Mouse (Mus musculus) forebrain, embryonic 11.5 days (tissue): ENCODE measurements around the gene Optc. TPM values are rescaled to one million over a fixed set of nuclear protein-coding genes. Genes with fewer than 3 reads are reported as not detected.

Experiments used
- ATAC-seq: fragments of 200-750 bp; cut with Nextera tagmentation; replicated peaks from 2 replicates; pipeline ENCODE4 v1.8.0; 2017; ENCODE audit warnings: moderate TSS enrichment; ENCODE audit not compliant: low FRiP score
- DNase-seq: peaks from one replicate; pipeline ENCODE4 v3.0.0-alpha.2; 2017; ENCODE audit warnings: low spot score
- H3K27ac ChIP-seq: fragments of 300-500 bp; sonication (generic); 2 replicates; pipeline ENCODE4 v1.5.1; 2014; ENCODE audit warnings: low read depth, low read length
- H3K27me3 ChIP-seq: fragments of 300-500 bp; sonication (generic); 2 replicates; pipeline ENCODE4 v1.6.1; 2014; ENCODE audit warnings: mild to moderate bottlenecking, low read length, mixed read lengths; ENCODE audit not compliant: control insufficient read depth, insufficient read depth
- H3K36me3 ChIP-seq: fragments of 300-500 bp; sonication (generic); 2 replicates; pipeline ENCODE4 v1.6.1; 2014; ENCODE audit warnings: mild to moderate bottlenecking, low read length, moderate library complexity, mixed read lengths; ENCODE audit not compliant: control insufficient read depth, insufficient read depth
- H3K4me1 ChIP-seq: fragments of 300-500 bp; sonication (generic); replicated peaks from 2 replicates; pipeline ENCODE4 v1.6.1; 2014; ENCODE audit warnings: low read length, mixed read lengths; ENCODE audit not compliant: control insufficient read depth, insufficient read depth
- H3K4me2 ChIP-seq: fragments of 300-500 bp; sonication (generic); 2 replicates; pipeline ENCODE4 v1.6.1; 2014; ENCODE audit warnings: low read depth, mild to moderate bottlenecking, low read length, moderate library complexity, mixed read lengths; ENCODE audit not compliant: severe bottlenecking
- H3K4me3 ChIP-seq: fragments of 300-500 bp; sonication (generic); 2 replicates; pipeline ENCODE4 v1.5.1; 2014; ENCODE audit warnings: low read depth, low read length
- H3K9ac ChIP-seq: fragments of 300-500 bp; sonication (generic); 2 replicates; pipeline ENCODE4 v1.6.1; 2014; ENCODE audit warnings: low read length
- H3K9me3 ChIP-seq: fragments of 300-500 bp; sonication (generic); 2 replicates; pipeline ENCODE4 v1.6.1; 2016; ENCODE audit warnings: low read length, mixed read lengths; ENCODE audit not compliant: control insufficient read depth
- WGBS: fragments of 180-500 bp; shearing (Covaris S2); extraction: QIAGEN DNeasy Blood & Tissue Kit; methylation state at CpG from one replicate; pipeline ENCODE4 v1.1.7; 2014; 5-methylcytosine and 5-hydroxymethylcytosine counted together
- polyA plus RNA-seq: library from polyadenylated mRNA; unstranded; fragments of >200 nt; fragmentation: Nextera tagmentation; extraction: Ambion mirVana; gene quantifications from 2 replicates; pipeline ENCODE4 v1.2.1, GENCODE M21; 2014

Gene Optc
- polyA plus RNA-seq, 1 experiment from 2014 or later = 2.6 TPM

- Histone ChIP-seq H3K27me3 (no peaks in the 10 kb centered on the region), H3K4me3 (no peak overlapping the region), H3K4me2 (no peak overlapping the region), H3K9ac (no peak overlapping the region), H3K36me3 (no peaks in the 10 kb centered on the region), H3K27ac (no peak overlapping the region), H3K9me3 (peaks cover 2% of the 10 kb centered on the region; the same call in 1 of the 2 replicates), H3K4me1 (no peaks in the 10 kb centered on the region)
- DNase-seq = no peak
- whole genome bisulfite sequencing = 91% methylated on average over 3 of the region's 3 CpGs
- no peak for ATAC-seq
Observed at GRCm38 (mm10) chr1:133940481-133941092, 32.8 kb upstream of the Optc start.

DNA sequence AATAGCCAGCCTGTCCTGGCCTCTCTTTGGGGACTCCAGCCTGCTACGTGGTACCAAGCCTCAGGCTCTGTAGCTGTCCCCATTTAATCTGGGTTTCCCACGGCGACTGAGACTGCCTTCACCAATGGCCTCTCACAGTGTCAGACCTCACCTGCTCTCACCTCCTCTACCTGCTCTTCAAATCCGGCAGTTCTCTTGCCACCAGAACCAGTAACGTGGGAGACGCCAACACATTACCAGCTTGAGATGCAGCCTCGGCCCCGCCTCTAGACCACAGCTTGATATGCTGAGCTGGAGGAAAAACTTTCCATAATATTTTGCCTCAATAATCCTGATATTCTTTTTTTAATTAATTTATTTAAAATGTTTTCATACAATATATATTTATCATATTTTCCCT lies 31.9 kb upstream of the Optc start:
- no peaks in the 10 kb centered on the region for H3K4me1 ChIP-seq
- no peaks in the 10 kb centered on the region for H3K36me3 ChIP-seq
- H3K4me3 ChIP-seq = no peak overlapping the region
- H3K9ac ChIP-seq = no peak overlapping the region
- ATAC-seq = no peak
- H3K4me2 ChIP-seq = no peak overlapping the region
- peaks cover 2% of the 10 kb centered on the region; the same call in 1 of the 2 replicates for H3K9me3 ChIP-seq
- DNase-seq = no peak
- WGBS = 88% methylated on average over 8 of the region's 8 CpGs
- H3K27me3 ChIP-seq = no peaks in the 10 kb centered on the region
- no peak overlapping the region for H3K27ac ChIP-seq

DNA sequence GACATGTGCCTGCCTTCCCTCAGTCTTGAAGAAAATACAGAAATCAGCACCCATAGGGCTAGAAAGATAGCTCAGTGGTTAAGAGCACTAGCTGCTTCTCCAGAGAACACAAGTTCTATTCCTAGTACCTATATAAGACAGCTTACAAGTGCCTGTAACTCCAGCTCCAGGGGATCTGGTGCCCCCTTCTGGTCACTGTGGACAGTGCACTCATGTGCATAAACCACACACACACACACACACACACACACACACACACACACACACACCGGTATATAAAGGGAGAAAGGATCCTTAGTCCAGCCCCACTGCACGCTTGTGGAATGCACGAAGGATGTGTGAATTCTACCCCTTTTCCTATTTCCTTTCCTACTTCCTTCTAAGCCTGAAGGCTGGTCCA lies 28.4 kb upstream of the Optc start:
- 0 out of 2 replicates have a peak, but pooled peaks cover 2% of the 10 kb centered on the region for H3K9me3 ChIP-seq
- H3K4me1 ChIP-seq = no peaks in the 10 kb centered on the region
- 93% methylated on average over 3 of the region's 3 CpGs for WGBS
- H3K27me3 ChIP-seq = no peaks in the 10 kb centered on the region
- H3K27ac ChIP-seq = no peak overlapping the region
- H3K9ac ChIP-seq = no peak overlapping the region
- ATAC-seq (no peak), DNase-seq (no peak)
- H3K36me3 ChIP-seq = no peaks in the 10 kb centered on the region
- no peak overlapping the region for H3K4me3 ChIP-seq
- H3K4me2 ChIP-seq = no peak overlapping the region

DNA sequence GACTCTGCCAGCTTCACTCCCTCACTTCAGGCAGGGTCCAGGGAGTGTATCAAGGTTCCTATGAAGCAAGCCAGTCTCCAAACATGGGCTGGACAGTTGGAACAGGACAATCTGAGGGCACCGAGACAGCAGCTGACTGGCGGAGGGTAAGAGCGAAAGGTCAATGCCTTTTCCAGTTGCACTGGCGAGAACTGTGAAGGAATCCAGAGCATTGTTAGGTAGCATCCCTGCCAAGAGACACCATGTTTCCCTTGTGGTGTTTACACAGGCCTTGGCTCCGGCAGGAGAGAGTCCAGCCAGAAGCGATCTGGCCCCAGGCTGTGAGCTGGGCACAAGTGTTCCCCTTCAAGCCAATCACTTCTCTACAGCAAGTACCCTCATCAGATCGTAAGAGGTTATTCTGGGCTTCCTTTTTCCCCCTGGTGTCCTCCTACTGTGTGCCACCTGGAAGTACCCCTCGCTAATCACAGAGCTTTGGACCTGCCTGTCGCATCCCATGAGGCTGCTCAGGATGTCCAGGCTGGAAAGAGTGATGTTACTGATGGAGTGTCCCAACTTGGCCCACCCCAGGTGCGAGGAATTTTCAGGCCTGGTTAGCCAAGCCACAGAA lies 26.7 kb upstream of the Optc start:
- WGBS = 87% methylated on average over 10 of the region's 10 CpGs
- Histone ChIP-seq H3K27ac (no peak overlapping the region), H3K4me1 (no peaks in the 10 kb centered on the region), H3K4me2 (no peak overlapping the region), H3K4me3 (no peak overlapping the region), H3K27me3 (no peaks in the 10 kb centered on the region), H3K9me3 (0 out of 2 replicates have a peak, but pooled peaks cover 2% of the 10 kb centered on the region), H3K9ac (no peak overlapping the region), H3K36me3 (no peaks in the 10 kb centered on the region)
- DNase-seq (no peak), ATAC-seq (no peak)

- Histone ChIP-seq H3K4me2 (no peak overlapping the region), H3K9ac (no peak overlapping the region), H3K9me3 (0 out of 2 replicates have a peak, but pooled peaks cover 2% of the 10 kb centered on the region), H3K36me3 (no peaks in the 10 kb centered on the region), H3K27me3 (no peaks in the 10 kb centered on the region), H3K27ac (no peak overlapping the region), H3K4me3 (no peak overlapping the region), H3K4me1 (no peaks in the 10 kb centered on the region)
- no peak for DNase-seq
- no peak for ATAC-seq
- WGBS = 67% methylated on average over 14 of the region's 14 CpGs
Observed at GRCm38 (mm10) chr1:133933301-133934195, 25.7 kb upstream of the Optc start.

- Histone ChIP-seq H3K27ac (no peak overlapping the region), H3K4me2 (no peak overlapping the region), H3K36me3 (no peaks in the 10 kb centered on the region), H3K4me1 (no peaks in the 10 kb centered on the region), H3K27me3 (no peaks in the 10 kb centered on the region), H3K4me3 (no peak overlapping the region), H3K9ac (no peak overlapping the region), H3K9me3 (no peaks in the 10 kb centered on the region)
- 55% methylated on average over 3 of the region's 3 CpGs for WGBS
- DNase-seq = no peak
- ATAC-seq = no peak
Observed at GRCm38 (mm10) chr1:133929980-133930379, 22.2 kb upstream of the Optc start.

DNA sequence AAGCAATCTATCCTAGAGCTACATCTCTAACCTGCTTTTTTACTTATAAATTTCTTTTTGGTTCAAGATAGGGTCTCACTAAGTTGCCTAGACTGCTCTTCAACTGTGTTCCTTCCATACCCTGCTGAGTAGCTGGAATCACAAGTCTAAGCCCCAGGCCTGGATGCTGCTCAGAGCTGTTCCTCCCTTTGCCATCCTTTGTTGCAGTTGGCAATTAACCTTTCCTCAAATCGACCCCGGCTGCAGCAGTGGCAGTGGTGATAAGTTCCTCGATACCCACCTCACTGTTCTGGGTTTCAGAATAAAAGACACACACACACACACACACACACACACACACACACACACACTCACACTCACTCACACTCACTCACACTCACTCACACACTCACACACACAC lies 17.4 kb upstream of the Optc start:
- Histone ChIP-seq H3K4me1 (peaks cover 11% of the 10 kb centered on the region; the same call in 1 of the 2 replicates), H3K4me2 (no peak overlapping the region), H3K27ac (no peak overlapping the region), H3K9me3 (no peaks in the 10 kb centered on the region), H3K27me3 (no peaks in the 10 kb centered on the region), H3K36me3 (no peaks in the 10 kb centered on the region), H3K4me3 (no peak overlapping the region), H3K9ac (no peak overlapping the region)
- no peak for DNase-seq
- no peak for ATAC-seq
- 91% methylated on average over 3 of the region's 3 CpGs for WGBS

DNA sequence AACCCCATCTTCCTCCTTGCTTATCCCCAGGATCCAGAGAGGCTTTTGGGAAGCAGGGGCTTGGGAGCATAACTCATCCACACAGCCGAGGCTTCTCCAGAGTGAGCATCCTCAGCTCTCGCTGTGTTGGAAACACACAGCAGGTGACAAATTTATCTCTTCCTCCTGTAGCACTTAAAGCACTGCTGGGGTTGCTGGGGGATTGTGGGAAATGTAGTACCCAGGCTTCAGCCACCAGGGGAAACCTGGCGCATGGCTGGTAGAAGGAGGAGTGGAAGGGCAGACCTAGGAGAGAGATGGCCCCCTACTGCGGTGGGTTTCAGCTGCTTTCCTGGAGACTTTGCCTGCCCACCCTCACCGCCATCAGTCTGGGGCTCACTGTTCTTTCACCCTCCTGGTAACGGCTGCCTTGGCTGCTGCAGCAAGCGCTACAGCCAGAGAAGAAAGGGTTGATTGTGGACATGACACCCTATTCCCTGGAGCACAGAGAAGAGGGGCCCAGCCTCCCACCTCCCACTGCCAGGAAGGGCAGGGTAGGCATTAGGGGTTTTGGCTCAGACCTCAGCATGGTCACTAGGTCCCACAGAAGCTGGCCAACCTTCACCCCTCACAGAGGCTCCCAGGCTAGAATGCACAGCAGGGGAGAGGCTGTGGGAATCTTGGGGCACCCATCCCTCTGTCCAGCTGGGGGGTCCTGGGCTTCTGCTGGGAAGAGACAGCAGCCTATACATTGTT lies 16.5 kb upstream of the Optc start:
- Histone ChIP-seq H3K9me3 (no peaks in the 10 kb centered on the region), H3K9ac (no peak overlapping the region), H3K4me3 (no peak overlapping the region), H3K27me3 (no peaks in the 10 kb centered on the region), H3K4me1 (peaks cover 14% of the 10 kb centered on the region; the same call in 1 of the 2 replicates), H3K27ac (no peak overlapping the region), H3K36me3 (no peaks in the 10 kb centered on the region), H3K4me2 (no peak overlapping the region)
- WGBS = 25% methylated on average over 6 of the region's 7 CpGs
- ATAC-seq (no peak), DNase-seq (peak; percentile 67)
